Mouse (Mus musculus) cerebellum, adult 2 months (tissue): ENCODE results near the gene Myo3b.

ENCODE experiments used
- CTCF ChIP-seq: fragments of 200-500 bp; IDR thresholded peaks from 2 replicates; pipeline ENCODE4 v1.5.1; 2011; ENCODE audit warnings: low read depth, mild to moderate bottlenecking, control low read depth, low read length, moderate library complexity, borderline replicate concordance; ENCODE audit not compliant: insufficient read depth
- POLR2A ChIP-seq: fragments of 200-500 bp; IDR thresholded peaks from 2 replicates; pipeline ENCODE4 v1.6.1; 2011; ENCODE audit warnings: low read length, control low read depth, borderline replicate concordance; ENCODE audit not compliant: insufficient read depth

DNA sequence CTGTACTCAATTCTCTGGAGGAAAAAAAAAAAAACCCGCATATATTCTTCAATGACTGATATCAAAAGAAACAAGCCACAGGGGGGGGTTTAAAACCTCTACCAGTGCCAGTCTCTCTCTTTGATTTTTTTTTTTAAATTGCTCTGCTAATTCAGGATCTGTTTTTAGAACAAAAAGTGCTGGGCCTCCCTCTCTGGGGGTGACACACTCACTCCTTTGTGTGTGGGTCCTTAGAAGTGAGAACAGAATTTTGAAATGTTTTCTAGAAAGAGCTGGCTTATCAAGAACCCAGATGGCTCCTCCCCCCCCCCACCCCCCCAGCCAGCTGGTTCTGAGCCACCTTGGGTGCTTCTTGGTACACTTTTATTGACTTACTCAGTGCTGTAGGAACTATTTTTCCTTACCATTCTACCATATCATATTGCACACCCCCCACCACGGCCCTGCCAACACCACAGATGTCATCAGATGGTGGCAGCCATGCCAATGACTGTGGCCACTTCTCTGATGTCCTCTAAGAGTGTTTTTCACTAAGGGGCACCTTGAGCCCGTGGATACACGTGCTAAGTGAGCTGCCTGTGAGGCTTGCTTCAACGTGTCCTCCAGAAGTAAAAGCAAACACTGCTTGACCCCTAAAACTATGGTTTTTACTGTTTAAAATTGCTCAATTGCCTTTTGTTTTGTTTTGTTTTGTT, 280.1 kb downstream of the Myo3b start:
- no peak for TF ChIP-seq CTCF
- TF ChIP-seq POLR2A, result no peak
